Mouse (Mus musculus) left cerebral cortex, postnatal 10 days (tissue): ENCODE measurements around the gene Spns3. TPM values are rescaled to one million over a fixed set of nuclear protein-coding genes. Genes with fewer than 3 reads are reported as not detected.

ENCODE experiments used
- DNase-seq, 2 experiments: peaks; one replicate each; pipeline ENCODE4 v3.0.0; 2021 to 2022; ENCODE audit warnings: low spot score in 2 of 2, mixed read lengths in 1 of 2; ENCODE audit errors: extremely low spot score in 1 of 2
- intact Hi-C: fragments of 180-260 bp; cut with DNase I; formaldehyde crosslinking; loops from one replicate; pipeline ENCODE4 v1.15.1; 2025
- total RNA-seq, 2 experiments: library from RNA; stranded (reverse); gene quantifications; 2 replicates each; pipeline ENCODE4 v1.2.3; 2021

Spns3 gene
- total RNA-seq, 2 experiments from 2014 or later: 0.11 TPM; not detected in 1

DNA sequence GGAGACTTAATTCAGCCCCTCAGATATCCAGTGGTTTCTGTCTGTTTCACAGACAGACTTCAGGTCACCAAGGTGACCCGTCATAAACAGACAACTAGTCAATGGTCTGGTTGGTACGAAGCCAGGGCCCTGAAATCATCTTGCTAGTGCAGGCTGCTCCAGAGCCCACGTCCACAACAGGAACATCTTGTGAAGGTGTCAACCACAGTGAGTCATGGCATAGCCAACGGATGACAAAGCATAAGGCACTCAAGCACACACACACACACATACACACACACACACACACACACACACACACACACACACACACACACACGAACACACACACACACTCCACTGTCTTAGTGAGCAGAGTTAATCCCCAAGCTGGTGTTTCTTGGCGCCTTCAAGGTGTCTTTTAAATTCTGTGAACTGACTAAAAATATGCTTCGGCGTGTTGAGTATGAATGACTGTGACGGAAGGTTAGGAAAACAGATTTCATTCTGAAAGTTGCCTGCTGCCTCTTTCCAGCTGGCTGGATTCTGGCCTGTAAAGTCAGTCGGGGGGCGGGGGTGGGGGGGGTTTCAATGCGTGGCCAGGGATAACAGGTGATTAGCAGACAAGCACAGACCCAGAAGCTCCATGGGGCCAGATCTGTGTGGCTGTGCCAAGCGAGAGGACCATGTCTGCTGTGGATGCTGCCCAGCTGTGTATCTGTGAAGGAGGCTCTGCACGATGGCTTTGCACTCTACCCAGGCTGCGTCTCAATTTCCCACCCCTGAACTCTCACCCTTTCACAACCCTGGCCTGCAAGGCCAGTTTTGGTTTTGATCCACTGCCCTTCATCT, 59.0 kb downstream of the Spns3 start:
- intact Hi-C loops: loop anchor here (5.0 kb wide), 1 partner anchor 71 kb away; no protein-coding TSS in a partner anchor
- DNase-seq: no peak

DNA sequence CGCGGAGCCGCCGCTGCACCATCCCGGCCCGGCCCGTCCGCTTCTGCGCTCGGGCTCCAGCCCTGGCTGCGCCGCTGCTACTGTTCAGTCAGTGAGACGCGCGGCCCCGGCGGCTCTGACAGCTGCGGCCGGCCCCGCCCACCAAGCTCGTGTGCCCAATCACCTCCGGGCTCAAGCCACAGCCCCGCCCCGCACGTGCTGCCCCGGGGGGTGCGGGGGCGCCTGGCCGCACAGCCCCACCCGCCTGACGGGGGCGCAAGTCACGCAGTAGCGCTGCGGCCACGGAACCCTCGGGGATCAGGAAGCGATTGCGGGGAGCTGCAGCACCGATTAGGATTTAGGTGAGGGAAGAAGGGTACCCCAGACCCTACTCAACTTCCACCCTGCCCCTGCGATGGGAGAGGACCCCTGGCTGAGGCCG, 60.4 kb downstream of the Spns3 start, which contains the start of gene Spns2:
Gene Spns2, minus strand, starts transcription at position 24 of the 421 bp plus-strand sequence.
- intact Hi-C loops: loop anchor here (5.0 kb wide), 1 partner anchor 72 kb away; no protein-coding TSS in a partner anchor
- DNase-seq: peak; percentile 88 to 97

- intact Hi-C loops: no loop called here
Observed at GRCm38 (mm10) chr11:72489397-72489796, 60.9 kb downstream of the Spns3 start.

GRCm38 (mm10) chr11:72488753-72489271, 61.5 kb downstream of the Spns3 start:
- intact Hi-C loops: no loop called here
- DNase-seq: peak; percentile 66 to 83

More at GRCm38 (mm10) chr11:72489397-72489796, 60.9 kb downstream of the Spns3 start:
- DNase-seq: peak in 1 of 2 experiments; percentile 55

- intact Hi-C loops: no loop called here
Observed at GRCm38 (mm10) chr11:72487739-72488138, 62.6 kb downstream of the Spns3 start.

DNA sequence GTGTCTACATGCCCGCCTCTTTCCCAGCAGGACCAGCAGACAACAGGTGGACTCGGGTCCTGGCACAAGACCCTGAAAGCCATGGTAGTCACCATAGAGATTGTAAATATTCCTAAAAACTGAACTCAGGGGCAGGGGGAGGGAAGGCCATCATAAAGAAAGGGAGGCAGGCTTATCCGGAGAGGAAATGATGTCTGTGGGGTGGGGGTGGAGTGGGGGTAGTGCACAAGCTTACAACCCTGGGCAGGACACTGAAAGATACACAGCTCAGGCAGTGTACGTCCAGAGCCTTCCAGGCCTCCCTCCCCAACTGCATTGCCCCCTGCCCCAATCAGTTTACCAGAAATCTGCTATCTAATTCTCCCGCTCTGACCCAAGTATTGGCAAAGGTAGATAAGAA, 63.1 kb downstream of the Spns3 start:
- no peak for DNase-seq
- intact Hi-C loops: no loop called here

More at GRCm38 (mm10) chr11:72487739-72488138, 62.6 kb downstream of the Spns3 start:
- DNase-seq: no peak

DNA sequence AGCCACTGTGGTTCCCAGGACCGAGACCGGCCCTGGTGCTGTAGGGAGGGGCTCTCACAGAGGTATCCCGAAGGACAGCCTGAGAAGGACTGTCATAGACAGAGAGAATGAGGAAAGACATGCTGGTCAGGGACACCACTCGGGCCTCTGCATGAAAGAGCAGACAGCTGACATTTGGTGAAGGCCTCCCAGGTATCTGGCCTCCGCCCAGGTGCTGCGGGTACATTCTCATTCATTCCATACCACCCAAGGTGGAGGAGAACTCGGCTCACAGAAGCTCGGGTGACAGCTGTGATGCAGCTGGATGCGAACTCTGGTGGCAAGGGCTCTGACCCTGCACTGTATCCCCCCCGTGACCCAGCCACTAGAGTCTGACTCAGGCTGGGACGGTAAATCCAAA, 64.3 kb downstream of the Spns3 start:
- intact Hi-C loops: no loop called here
- no peak for DNase-seq

DNA sequence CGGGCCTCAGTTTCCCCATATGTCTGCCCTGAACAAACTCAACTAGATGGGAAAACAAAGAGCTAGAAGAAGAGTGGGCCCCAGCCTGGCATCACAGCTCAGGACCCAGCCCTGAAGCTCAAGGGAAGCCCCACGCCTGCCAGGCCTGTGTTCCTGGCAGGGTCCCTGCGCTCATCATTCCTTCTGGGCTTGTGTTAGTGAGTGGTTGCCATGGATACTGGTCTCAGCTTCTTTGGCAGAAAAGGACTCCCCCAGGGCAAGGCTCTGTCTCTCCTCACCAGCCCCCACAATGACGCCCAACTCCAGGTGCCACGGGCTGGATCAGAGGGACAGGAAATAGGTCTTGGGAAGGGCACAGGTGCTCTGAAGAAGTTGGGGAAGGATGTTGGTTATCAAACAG, 65.1 kb downstream of the Spns3 start:
- DNase-seq: peak in 1 of 2 experiments; percentile 68
- intact Hi-C loops: no loop called here

- DNase-seq: no peak
- intact Hi-C loops: no loop called here
Observed at GRCm38 (mm10) chr11:72484549-72484948, 65.8 kb downstream of the Spns3 start.

- intact Hi-C loops: no loop called here
- DNase-seq: no peak
Observed at GRCm38 (mm10) chr11:72481952-72482351, 68.4 kb downstream of the Spns3 start.

DNA sequence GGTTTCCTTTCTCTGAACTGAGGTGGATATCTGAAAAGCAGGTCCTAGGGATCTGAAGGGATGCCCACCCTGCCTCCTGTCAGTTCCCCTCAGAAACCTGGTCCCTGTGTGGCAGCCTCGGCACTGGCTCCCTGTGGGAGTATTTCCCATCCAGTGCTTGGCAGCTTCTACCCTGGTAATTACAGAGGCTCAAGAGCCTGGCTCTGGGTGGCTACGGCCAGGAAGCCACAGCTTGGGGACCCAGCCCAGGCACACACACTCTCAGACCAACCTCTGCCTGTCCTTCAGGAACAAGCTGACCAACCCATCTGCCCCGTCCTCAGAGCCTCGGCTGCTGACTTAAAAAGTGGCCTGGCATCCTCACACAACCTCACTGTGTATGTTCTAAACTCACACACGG, 69.0 kb downstream of the Spns3 start:
- intact Hi-C loops: no loop called here
- no peak for DNase-seq

GRCm38 (mm10) chr11:72479499-72479898, 70.8 kb downstream of the Spns3 start:
- no peak for DNase-seq
- intact Hi-C loops: no loop called here

DNA sequence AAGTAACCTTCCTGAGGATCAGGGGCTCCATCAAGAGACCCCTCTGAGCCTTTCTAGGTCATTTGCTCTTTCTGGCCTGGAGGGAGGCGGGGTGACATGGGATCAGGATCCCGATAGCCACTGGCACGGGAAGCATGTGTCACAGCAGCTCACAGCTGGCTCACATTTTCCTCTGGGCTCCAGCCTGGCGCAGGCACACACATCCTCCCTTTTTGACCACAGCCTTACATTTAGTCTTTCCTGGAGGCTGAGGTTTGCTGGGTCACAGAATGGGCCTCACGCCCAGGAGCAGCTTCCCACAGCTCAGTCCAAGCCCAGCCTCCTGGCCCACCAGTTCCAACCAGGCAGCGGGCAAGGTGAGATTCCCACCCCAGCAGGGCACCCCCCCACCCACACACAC, 72.1 kb downstream of the Spns3 start:
- intact Hi-C loops: no loop called here
- no peak for DNase-seq

DNA sequence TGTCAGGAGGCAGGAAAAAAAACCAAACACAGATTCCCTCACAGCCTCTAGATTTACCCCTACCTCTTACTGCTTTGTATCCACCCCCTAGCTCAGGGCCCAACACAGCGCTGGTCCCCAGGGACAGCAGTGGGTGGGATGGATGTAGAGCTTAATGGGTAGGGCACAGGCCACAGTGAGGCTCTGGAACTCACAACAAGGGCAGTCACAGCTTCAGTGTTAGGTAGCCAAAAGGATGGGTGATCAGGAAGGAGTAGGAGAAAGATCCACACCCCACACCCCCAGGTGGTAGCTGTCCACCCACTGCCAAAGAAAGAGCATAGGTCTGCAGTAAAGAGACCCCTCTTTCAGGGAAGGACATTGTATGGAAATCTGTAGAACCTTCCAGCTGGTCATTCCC, 72.7 kb downstream of the Spns3 start:
- intact Hi-C loops: no loop called here
- DNase-seq: no peak

DNA sequence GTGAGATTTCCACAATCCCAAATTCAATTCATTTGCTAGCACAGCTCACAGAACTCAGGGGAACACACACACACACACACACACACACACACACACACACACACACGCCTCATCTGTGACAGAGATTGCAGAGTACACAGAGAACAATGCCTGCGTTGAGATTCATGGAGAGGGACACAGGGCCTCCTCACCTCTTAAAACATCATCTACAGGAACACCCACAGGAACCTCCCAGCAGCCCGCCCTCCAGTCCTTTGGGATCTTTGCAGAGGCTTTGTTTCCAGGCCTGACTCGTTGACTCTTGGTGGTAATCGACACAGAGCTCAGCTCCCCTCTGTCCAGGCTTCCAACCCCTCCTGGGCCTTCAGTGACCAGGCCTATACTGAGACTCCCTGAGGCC, 73.1 kb downstream of the Spns3 start:
- intact Hi-C loops: no loop called here
- DNase-seq: no peak

DNA sequence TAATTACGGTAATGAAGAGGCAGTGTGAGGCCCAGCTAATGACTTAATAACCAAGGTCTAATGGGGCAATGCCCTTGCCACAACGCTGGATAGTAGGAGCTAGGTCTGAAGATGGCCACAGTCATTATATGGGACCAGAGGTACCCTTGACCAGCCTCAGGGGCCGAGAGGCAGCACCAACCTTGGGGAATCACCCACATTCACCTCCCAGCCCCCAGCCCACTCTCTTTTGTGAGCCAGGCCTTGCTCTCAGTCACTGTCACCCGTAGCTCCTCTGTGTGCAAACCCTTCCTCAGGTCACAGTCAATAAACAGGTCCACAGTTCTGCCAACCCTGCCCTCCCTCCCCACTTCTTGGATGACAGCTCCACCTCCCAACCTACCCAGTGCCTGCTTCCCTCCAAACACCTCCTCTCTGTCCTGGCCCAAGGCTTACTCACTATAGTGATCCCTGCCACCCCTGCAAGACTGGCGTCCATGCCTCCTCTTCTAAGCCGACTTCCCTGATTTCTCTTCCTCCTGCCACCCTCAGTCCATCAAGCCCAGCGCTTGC, 74.2 kb downstream of the Spns3 start:
- no peak for DNase-seq

DNA sequence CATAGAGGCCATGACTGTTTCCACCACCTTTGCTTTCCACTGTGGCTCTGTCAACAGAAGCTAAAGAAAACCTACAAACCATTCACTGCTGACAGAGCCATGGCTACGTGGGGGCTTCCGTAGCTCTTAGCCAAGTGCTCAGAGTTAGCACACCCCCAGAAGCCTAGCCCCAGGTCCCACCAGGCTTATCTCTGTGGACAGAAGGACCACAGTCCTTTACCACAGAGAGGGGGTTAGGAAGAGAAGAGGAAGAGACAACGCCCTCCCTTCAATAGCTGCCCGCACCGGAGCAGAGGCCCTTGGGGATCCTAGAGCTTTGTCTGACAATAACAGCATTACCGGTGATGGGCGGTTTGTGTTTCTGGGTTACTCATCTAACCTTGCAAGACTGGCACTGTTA, 74.9 kb downstream of the Spns3 start:
- no peak for DNase-seq
- intact Hi-C loops: no loop called here

More for the DNA sequence above, 74.2 kb downstream of the Spns3 start:
- intact Hi-C loops: no loop called here

- no peak for DNase-seq
- intact Hi-C loops: no loop called here
Observed at GRCm38 (mm10) chr11:72474926-72475325, 75.4 kb downstream of the Spns3 start.

GRCm38 (mm10) chr11:72473540-72473939, 76.8 kb downstream of the Spns3 start:
- no peak for DNase-seq
- intact Hi-C loops: no loop called here

DNA sequence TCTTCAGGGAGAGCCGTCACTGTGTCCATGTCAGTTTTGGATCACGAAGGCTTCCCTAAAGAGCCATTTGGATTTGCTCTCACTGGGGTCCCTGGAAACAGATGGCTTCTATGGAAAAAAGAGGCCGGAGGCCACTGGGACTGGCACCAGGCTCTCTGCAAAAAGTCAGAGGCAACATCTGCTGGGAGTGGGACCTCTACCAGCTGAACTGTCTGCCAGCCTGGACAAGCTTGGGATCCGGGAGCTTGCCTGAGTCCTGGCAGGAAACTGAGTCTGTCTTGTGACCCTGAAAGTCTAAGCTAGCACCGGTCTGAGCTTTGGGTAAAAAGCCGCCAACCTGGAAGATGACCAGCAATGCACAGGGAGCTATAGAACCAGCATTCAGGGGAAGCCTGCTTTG, 78.9 kb downstream of the Spns3 start:
- intact Hi-C loops: no loop called here

More for the DNA sequence above, 78.9 kb downstream of the Spns3 start:
- no peak for DNase-seq
